Mouse (Mus musculus) embryo, embryonic 11 days (tissue): ENCODE data around the gene C130032M10Rik.

Source experiments
- DNase-seq: peaks from one replicate; pipeline ENCODE4 v3.0.0-alpha.2; 2015

C130032M10Rik gene

DNA sequence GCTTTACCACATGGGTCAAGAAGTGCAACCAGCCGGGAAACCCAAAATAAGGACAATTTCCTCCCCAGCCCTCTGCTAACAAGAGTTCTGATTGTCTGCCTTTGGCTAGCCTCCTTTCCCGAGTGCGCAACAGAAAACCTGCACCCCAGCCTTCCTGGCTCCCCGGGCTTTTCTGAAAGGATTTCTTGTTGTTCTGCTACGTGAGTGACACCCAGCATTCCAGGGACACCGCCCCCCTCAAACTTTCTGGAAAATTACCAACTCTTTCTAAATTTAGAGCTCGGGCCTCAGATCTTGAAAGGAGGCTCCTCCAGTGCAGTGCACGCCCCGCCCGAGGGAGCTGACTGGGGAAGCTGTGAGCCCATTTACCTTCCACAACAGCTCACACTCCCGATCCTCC lies at the start of gene C130032M10Rik:
Gene C130032M10Rik (plus strand): TSS at position 334 of the 400 bp plus-strand sequence.
- DNase-seq = no peak

DNA sequence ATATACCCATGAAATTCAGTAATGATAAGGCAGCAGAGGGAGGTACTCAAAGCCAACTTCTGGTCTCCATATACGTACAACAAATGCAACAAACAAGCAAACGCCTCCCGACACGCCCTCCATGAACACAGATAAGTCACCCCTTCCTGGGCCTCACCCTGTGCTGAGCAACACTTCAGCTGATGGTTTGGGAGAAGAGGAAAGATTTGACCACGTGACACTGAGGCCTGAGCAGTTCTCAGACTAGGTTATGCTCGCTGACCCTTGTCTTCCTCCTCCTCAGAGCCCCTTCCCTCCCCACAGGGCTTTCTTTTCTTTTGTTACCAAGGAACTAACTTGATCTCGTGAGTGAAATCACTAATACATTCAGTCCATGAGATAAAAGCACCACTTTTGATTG lies 48.6 kb upstream of the C130032M10Rik start:
- DNase-seq = no peak

DNA sequence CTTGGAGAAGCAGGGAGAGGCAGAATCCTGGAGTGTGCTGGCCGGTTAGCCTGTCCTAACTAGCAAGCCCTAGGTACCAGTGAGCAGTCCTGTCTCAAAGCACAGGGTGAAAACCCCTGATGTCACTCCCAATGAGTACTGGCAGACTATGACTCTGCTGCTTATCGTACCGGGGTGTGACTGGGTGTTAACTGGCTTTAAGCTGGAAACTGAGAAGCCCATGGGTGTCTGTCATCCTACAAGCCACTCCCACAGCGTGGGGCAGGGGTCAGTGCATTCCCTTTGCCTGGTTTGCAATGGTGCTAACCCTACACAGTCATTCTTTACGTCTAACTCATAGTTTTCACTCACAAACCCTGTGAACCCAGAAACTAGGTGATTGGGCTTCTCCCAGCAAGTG lies 47.3 kb upstream of the C130032M10Rik start:
- no peak for DNase-seq

DNA sequence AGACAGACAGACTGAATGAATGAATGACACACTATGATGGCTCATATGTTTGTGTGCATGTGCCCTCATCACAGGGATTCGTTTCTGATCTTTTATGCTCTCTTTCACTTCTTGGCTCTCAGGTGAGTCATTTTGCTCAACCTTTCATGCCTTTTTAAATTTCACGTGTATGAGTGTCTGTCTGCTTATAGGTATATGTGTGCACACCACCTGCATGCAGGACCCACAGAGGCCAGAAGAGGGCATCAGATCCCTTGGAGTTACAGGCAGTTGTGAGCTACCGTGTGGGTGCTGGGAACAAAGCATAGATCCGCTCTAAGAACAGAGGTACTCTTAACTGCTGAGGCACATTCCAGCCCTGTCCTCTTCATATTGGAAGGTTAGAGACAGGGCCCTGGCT lies 46.8 kb upstream of the C130032M10Rik start:
- DNase-seq = no peak

DNA sequence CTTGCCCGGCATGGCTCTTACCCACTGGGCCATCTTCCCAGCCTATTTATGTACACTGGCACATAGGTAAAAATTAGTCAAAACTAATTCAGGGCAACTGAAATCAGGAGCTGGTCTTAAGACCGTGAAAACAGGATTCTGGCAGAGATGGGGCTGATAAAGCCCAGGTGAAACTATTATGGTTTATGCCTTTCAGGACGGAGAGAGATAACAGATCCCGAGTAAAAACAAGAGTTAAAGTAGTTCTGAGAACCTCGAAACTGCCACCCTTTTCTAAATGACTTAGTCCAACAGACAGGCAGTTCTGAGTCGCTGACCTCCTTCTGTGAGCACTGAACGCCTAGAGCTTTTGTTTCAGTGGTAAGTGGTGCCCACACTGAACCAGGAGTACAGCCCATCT lies 43.6 kb upstream of the C130032M10Rik start:
- DNase-seq = no peak

DNA sequence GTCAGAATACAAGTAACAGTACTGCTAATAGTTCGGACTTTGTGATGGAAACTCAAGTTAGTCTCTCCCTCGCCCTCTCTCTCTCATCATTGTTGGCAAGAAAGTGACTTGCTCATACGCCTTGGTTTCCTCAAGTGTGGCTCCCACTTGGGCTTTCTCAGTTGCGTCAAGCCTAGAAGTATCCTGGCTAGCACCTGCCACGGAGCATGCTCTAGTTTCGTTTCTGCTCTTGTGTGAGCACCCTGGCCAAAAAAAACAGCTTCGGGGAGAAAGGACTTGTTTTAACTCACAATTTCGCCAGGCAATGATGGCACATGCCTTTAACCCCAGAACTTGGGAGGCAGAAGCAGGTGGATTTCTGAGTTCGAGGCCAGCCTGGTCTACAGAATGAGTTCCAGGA lies 38.5 kb upstream of the C130032M10Rik start:
- no peak for DNase-seq

DNA sequence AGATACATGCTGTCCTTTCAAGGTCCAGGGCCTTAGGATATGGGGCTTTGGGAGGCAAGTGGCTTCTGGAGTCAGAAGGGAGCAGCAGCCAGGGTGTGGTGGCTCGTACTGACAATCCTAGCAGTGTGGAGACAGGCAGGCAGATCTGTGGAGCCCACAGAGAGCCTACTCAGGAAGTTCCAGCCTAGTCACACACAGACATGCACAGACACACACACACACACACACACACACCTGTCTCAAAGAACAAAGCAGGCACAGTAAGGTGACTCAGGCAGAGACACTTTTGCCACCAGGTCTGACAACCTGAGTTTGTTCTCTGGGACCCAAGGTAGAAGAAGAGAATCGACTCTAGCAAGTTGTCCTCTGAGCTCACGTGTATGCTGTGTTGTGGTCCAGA lies 34.6 kb upstream of the C130032M10Rik start:
- DNase-seq = no peak

DNA sequence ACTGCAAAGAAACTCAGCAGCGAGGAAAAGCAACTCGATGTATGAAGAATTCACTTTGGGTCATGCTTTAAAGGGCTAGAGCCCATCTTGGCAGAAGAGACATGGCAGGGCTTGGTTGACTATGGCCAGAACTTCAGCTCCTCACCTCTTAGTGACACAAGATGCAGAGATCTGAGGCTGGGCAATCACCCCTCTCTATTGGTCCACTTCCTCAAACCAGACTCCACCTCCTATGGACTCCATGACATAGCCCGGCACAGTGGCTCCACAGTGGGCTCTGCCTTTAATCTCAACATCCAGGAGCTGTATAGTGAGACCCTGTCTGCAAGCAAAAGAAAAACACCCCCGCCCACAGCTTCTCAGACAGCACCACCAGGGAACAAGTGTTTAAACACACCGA lies 30.7 kb upstream of the C130032M10Rik start:
- no peak for DNase-seq

DNA sequence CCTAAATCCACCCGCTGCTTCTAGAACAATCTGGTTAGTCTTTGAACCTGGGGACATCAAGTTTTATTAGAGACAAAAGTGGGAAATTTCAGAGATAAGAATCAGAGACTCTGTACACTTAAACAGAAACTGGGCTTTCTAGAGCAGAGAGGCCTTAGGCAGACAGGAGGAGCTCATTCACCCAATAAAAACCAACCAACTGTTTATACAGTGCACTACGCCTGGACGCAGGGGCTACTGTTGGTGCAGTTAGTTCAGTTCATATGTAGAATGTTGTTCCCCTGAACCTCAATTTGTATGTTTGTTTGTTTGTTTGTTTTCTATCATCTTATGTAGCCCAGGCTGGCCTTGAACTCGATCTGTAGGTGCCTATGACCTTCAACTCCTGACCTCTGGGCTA lies 28.7 kb upstream of the C130032M10Rik start:
- no peak for DNase-seq

DNA sequence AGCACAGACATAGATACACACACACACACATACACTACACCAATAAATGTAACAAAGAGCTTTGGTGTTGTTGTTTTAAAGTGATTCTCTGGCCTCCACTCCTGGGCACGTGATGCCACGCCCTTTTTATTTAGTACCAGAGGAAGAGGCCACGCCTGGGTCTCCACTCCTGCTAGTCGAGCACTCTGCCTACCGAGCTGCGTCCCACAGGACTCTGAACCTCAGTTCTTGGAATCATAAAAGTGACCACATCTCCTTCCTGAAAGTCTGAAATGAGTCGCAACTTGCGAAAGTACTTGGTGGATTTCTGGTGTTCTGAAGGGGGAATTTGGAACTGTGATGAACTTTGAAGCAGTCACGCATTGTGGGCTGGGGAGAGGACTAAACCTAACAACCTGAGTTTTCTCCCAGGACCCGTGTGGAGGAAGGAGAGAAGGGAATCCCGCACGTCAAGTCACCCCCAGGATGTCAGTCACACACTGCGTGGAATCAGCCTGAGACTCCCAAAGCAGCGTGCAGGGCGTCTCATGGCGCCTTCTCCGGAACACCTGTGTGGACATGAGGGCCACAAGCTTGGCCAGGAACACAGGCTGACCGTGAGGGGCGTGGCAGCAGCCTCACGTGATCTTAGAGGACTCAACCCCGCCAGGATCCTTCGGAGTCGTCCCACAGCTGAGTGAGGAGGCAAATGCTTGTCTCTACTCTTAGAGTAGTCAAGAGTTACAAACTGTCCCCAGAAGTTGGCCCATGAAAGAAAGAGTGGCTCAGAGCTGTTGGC lies 27.8 kb upstream of the C130032M10Rik start:
- DNase-seq = no peak

DNA sequence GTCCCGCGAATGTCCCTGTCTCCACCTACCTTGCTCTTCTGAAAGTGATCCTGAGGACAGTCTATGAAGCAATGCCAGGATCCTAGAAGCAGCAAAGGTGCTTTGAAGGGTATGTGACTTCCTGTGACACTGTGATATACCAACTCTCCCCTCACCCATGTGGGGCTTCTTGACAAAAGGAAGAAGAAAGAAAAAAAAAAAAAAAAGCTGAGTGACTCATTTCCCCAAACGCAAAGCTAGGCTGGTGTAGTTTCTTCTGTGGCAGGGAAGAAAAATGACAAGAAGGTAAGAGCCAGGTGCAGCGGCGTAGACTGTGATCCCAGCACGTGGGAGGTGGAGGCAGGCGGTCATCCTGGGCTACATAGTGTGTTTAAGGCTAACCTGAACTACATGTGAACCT lies 19.0 kb upstream of the C130032M10Rik start:
- DNase-seq = no peak

DNA sequence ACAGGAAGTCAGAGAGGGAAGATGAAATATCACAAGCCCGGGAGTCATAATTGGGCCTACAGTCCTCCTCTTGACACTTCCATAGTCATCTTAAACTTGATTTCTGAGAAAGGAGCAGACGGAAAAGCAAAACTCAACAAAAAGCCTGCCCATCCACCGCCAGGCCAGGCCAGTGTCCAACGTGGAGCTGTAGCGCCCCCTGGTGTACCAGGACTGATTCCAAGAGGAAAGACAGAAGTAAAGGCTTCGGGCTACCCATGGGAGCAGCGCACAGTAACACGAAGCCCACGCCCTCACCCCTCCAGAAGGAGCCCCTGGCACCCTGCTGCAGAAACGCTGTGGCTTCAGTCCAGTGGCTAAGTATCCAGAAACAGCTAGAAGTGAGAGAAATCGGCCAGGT lies 17.3 kb upstream of the C130032M10Rik start:
- peak; percentile 94 for DNase-seq

DNA sequence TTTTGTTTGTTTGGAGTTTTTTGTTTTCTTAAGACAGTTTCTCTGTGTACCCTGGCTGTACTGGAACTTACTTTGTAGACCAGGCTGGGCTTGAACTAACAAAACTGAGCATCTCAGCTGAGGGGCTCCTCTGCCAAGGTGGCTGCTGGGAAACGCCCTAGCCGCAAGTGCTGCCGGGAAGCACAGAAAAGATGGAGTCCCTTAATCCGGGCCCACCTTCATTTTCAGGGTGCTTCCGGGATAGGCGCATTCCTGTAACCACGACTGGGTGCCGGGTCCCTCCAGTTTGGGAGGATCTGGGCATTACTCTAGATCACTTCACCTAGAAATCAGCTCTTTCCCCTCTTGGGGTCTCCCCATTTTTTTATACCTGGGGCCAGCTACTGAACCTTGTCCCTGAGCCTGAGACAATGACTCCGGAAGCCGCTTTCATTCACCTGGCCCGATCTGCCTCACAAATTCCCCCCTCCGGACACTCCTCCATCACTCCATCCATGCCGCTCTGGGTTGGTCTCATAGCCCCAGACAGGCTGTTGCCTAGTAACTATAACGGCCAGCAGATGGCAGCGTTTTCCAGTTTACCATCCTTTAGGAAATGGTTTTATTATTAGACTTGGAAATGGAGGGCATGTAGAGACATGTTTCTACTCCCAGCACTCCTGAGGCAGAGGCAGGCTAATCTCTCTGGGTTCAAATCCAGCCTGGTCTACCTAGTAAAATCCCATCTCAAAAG lies 15.5 kb upstream of the C130032M10Rik start:
- peak; percentile 87 for DNase-seq

DNA sequence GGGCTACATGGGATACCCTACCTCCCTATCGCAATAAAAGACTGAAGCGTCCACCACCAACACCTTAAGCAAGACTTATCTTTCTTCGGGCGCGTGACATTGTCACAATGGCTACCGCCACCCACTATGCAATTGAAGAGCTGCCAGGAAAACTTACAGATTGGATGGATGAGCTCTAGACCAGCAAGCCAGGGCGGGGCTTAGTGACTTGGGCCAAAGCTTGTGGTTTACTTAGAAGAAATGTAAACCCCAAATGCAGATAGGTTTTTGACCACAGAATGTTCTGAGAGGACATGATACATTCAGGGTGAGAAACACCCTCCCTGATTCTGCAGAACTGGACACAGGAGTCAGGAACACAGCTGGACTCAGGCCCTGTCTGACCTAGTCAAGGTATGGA lies 14.4 kb upstream of the C130032M10Rik start:
- no peak for DNase-seq

DNA sequence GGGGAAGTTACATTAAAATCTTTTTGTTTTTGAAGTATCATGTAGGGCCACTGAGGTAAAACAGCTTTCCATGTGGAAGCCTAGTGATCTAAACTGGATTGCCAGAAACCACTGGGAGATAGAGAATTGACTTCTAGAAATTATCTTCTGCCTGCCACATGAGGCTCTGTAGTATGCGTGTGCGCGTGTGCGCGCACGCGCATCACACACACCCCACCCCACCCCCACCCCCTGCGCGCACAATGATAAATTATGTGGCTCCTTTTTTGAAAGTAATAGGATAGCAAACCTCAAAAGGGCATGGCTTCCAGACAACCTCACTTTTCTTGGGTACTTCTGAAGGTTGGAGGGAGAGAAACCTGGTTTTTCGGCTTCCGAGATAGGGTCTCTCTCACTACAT lies 13.6 kb upstream of the C130032M10Rik start:
- no peak for DNase-seq

DNA sequence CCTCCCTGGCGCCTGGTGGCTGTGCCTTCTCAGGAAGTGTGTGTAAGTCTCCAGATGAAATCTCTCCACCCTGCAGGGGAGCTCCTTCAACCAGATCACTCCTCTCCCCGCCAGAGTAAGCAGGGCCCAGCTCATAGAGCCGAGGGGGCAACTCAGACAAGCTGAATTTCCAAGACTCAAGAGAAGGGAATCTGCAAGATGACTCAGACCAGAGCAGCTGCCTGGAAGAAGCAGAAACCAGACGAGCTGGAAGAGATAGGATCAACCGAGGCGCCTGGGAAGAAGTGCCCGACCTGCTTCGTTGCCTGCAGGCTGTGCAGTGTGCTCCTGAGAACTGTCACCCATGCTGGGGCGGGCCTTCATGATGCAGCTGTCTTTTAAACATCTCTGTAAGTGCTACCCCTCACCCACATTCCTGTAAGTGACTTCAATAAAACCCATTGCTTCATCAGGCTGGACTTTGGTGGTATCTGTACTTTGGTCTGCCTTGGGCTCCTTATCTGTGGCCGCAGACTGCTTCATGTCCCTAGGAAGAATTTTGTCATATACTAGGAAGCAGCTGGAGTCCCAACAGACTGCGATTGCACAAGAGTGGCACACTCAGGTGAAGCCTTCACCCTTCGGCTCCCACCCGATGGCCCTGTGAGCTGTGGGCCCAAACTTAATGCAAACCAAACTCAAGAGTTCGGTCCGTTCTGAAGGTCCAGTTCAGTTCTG lies 12.6 kb upstream of the C130032M10Rik start:
- no peak for DNase-seq

DNA sequence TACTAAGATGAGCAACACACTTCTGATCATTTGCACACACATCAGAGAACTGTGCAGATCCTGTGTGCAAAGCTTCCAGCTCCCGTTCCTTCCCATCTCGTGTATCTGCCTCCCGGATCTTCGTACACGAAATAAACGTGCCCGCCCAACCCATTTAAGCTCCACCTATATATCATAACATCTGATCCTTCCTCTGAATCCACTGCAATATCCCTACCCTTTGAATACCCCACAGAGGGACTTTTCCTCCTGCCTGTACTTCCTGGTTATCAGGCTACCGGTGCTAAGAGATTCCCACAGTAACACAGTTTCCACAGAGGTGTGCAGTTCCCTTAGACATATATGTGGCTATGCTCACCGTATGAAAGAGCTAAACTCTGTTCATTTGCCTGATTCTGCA lies 10.7 kb upstream of the C130032M10Rik start, which contains the start of gene Ccr4:
Gene Ccr4 (minus strand): TSS at position 101 of the 400 bp plus-strand sequence.
- no peak for DNase-seq

DNA sequence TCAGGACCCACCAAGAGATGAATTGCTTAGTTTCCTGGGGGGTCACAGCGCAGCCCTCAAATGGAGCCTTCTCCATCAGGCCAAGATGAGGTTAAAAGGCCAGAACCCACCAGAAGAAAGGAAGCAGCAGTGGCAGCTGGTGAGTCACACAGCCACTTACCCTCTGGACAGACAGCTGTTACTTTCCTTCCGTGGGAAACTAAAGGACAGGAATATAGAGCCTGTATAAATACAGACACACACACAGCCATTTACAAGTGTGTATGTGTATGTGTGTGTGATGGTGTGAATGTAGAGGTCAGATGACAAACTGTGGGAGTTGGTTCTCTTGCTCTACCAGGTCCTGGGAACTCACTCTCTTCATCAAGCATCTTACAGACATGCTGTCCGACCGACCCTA lies 8.9 kb upstream of the C130032M10Rik start:
- no peak for DNase-seq

DNA sequence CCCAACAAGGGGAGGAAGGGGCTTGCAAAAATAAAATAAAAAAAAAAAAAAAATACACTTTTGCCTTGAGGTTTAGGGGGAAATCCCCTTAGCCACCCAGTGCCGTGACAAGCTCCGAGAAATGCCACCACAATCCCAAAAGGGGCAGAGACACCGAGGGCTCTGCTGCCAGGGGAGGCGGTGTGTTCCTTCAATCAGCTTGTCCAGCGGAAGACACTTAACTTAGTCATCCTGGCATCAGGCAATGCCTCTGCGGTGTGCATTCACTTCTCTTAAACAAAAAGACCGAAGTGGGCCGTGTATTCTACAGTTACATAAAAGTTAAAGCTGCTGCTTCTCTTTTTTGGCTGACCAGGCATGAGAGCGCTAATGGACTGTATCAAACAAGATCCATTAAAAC lies 8.1 kb upstream of the C130032M10Rik start:
- DNase-seq = no peak

DNA sequence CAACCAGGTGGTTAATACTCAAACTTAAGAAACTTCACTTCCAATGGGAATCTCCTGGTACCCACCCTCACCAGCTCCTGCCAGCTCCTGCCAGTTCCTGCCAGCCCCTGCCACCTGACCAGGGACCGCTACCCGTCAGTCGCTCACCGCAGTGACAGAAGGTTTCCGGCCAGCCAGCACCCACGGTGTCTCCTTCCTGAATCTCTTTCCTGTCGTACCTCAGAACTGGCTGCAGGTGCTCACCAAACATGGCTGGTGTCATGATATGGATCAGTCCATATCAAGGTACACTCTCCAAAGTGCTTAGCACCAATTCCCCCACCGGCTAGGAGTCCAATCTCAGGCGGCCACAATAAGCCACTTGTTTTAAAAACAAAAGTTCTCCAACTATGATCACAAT lies 5.7 kb upstream of the C130032M10Rik start:
- no peak for DNase-seq

DNA sequence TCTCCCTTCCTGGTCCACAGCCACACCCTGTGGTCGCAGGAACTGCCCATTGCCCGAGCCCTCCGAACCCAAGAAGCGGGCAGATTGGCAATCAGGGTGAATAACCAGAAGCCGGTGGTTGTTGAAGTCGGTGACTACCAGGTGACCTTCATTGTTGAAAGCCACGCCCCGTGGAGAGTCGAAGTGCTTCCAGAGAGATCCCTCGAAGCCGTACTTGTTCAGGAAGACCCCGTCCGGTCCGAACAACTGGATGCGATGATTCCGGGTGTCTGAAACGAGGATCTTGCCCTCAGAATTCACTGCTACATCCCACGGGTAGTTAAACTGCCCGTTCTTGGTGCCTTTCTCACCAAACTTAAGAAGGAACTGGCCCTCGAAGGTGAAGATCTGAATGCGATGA lies 2.7 kb upstream of the C130032M10Rik start:
- no peak for DNase-seq

DNA sequence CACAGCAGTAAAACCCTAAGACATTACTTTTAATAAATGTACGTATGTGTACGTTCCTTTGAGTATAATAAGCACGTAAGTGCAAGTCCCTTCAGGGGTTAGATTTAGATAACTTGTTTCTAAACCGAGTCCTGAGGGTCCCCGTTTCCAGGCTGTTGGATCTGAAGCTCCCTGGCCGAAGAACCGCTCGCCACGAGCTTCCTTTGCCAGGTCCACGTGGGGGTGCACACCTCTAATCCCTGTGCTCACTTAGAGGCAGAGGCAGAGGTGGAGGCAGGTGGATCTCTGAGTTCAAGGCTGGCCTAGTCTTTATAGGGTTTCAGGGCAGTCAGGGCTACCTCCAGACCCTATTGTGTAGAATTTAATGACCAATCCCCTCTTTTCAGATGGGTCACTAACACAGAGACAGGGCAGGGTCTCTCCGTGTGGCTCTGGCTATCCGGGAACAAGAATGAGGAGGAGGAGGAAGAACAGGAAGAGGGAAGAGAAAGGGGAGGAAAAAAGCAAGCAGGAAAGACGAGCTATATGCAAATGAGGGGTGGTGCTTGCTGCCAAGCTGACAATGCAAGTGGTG lies 2.5 kb downstream of the C130032M10Rik start:
- DNase-seq = no peak

DNA sequence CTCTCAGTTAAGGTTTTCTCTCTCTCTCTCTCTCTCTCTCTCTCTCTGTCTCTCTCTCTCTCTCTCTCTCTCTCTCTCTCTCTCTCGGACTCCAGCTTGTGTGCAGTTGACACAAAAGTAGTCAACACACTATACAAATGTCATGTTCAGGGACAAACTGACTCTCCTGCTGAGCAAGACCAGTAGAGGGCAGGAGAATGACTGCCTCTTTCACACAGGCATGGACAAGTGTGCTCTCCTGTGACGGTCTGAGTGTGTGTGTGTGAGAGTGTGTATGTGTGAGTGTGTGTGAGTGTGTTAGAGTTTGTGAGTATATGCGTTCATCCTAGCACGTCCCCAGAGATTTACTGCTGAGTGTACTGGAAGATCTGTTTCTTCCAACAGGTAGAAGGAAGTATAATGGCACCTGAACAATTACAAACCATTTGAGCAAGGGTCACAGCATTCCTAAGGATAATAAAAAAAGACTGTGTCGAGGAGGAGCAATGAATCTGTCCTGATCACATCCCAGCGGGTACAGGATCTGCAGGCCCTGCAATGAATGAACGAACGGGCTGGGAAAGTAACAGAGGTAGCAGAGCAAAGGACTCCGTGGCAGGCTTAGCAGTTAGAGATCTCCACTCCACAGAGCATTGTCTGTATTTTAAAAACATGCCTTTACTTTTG lies 3.4 kb downstream of the C130032M10Rik start:
- no peak for DNase-seq
